Comparison of ENCODE assay signal across 12 mouse cellular contexts in genomic region chr16:57438288-57438685, GRCm38 (mm10).
DNase-seq lines count a peak whose midpoint lies in the region; ATAC-seq lines count a peak whose summit lies in the region.
"Had no signal": no experiment of that assay in that cellular context is flagged by ENCODE, and none has a peak within 500 bp of the region (broad histone marks: within the 10 kb centered on the region; RNA-seq: fewer than 3 reads in every experiment).

No protein-coding gene starts in this region.

- no peaks in the 10 kb centered on the region for H3K36me3 ChIP-seq in forebrain, embryonic 13.5 days (ENCODE audit: poor library complexity, severe bottlenecking)
- H3K36me3 ChIP-seq in forebrain, embryonic 10.5 days (replicated peaks): no peaks in the 10 kb centered on the region
- H3K36me3 ChIP-seq in midbrain, embryonic 13.5 days: no peaks in the 10 kb centered on the region
- no peaks in the 10 kb centered on the region for H3K36me3 ChIP-seq in midbrain, embryonic 16.5 days (ENCODE audit: control insufficient read depth, insufficient read depth, low read length)
- H3K36me3 ChIP-seq in intestine, embryonic 15.5 days: no peaks in the 10 kb centered on the region
- no peaks in the 10 kb centered on the region for H3K36me3 ChIP-seq in stomach, embryonic 14.5 days (ENCODE audit: control insufficient read depth, insufficient read depth, low read length)

- H3K9me3 ChIP-seq in forebrain, embryonic 13.5 days (replicated peaks): no peaks in the 10 kb centered on the region
- H3K9me3 ChIP-seq in forebrain, embryonic 10.5 days: no peaks in the 10 kb centered on the region
- H3K9me3 ChIP-seq in midbrain, embryonic 13.5 days: no peaks in the 10 kb centered on the region
- no peaks in the 10 kb centered on the region for H3K9me3 ChIP-seq in midbrain, embryonic 16.5 days (replicated peaks; ENCODE audit: control insufficient read depth, low read length, poor library complexity, severe bottlenecking)
- H3K9me3 ChIP-seq in intestine, embryonic 15.5 days: no peaks in the 10 kb centered on the region
- no peaks in the 10 kb centered on the region for H3K9me3 ChIP-seq in stomach, embryonic 14.5 days (ENCODE audit: control insufficient read depth, low read depth, low read length)

- ATAC-seq in forebrain, embryonic 13.5 days: peak; percentile 64
- ATAC-seq in midbrain, embryonic 13.5 days: peak; percentile 62; the same call in 1 of the 2 replicates
- no peak for ATAC-seq in midbrain, embryonic 16.5 days
- 0 out of 2 replicates have a peak, but pooled peaks have one; percentile 50 for ATAC-seq in intestine, embryonic 15.5 days
- ATAC-seq in stomach, embryonic 14.5 days (ENCODE audit: insufficient number of reproducible peaks, insufficient read depth, low FRiP score, low read depth): no peak

- H3K4me3 ChIP-seq in forebrain, embryonic 13.5 days: no peak overlapping the region
- no peak overlapping the region for H3K4me3 ChIP-seq in forebrain, embryonic 10.5 days
- H3K4me3 ChIP-seq in midbrain, embryonic 13.5 days (replicated peaks): no peak overlapping the region
- no peak overlapping the region for H3K4me3 ChIP-seq in midbrain, embryonic 16.5 days (ENCODE audit: low read depth, low read length)
- H3K4me3 ChIP-seq in intestine, embryonic 15.5 days (replicated peaks): no peak overlapping the region
- H3K4me3 ChIP-seq in stomach, embryonic 14.5 days (ENCODE audit: low read depth, low read length): no peak overlapping the region

- no peak for DNase-seq in forebrain, embryonic 10.5 days (ENCODE audit: extremely low spot score, low spot score)
- DNase-seq in kidney, postnatal 10 days: no peak
- no peak for DNase-seq in cerebellum, adult 9-11 months
- DNase-seq: B cell, adult 2 months; gastrocnemius, postnatal 25 days; right cerebral cortex, postnatal 25 days; thymus, adult 18-20 months had no signal

- H3K4me2 ChIP-seq in forebrain, embryonic 13.5 days: no peak overlapping the region
- no peak overlapping the region for H3K4me2 ChIP-seq in midbrain, embryonic 13.5 days (replicated peaks)
- H3K4me2 ChIP-seq in midbrain, embryonic 16.5 days (ENCODE audit: low read length): no peak overlapping the region
- no peak overlapping the region for H3K4me2 ChIP-seq in intestine, embryonic 15.5 days (replicated peaks)
- no peak overlapping the region for H3K4me2 ChIP-seq in stomach, embryonic 14.5 days (replicated peaks; ENCODE audit: low read depth, low read length)

- H3K27ac ChIP-seq in forebrain, embryonic 13.5 days: peak overlapping the region; percentile 59
- no peak overlapping the region for H3K27ac ChIP-seq in forebrain, embryonic 10.5 days
- H3K27ac ChIP-seq in midbrain, embryonic 13.5 days: no peak overlapping the region
- H3K27ac ChIP-seq in midbrain, embryonic 16.5 days (ENCODE audit: low read length): no peak overlapping the region
- H3K27ac ChIP-seq in intestine, embryonic 15.5 days: peak overlapping the region; percentile 41; the same call in 1 of the 2 replicates
- peak overlapping the region; percentile 55 for H3K27ac ChIP-seq in stomach, embryonic 14.5 days (ENCODE audit: low read length)

- H3K9ac ChIP-seq in forebrain, embryonic 13.5 days: no peak overlapping the region
- H3K9ac ChIP-seq in midbrain, embryonic 13.5 days (replicated peaks): no peak overlapping the region
- H3K9ac ChIP-seq in midbrain, embryonic 16.5 days (ENCODE audit: low read depth, low read length): no peak overlapping the region
- H3K9ac ChIP-seq in intestine, embryonic 15.5 days: no peak overlapping the region
- no peak overlapping the region for H3K9ac ChIP-seq in stomach, embryonic 14.5 days (replicated peaks; ENCODE audit: low read depth, low read length)

- H3K4me1 ChIP-seq in forebrain, embryonic 13.5 days: peaks cover 18% of the 10 kb centered on the region
- H3K4me1 ChIP-seq in forebrain, embryonic 10.5 days: peaks cover 16% of the 10 kb centered on the region
- no peaks in the 10 kb centered on the region for H3K4me1 ChIP-seq in midbrain, embryonic 13.5 days (replicated peaks)
- H3K4me1 ChIP-seq in midbrain, embryonic 16.5 days (ENCODE audit: control insufficient read depth, insufficient read depth, low read length): no peaks in the 10 kb centered on the region
- H3K4me1 ChIP-seq in intestine, embryonic 15.5 days (replicated peaks): peaks cover 7% of the 10 kb centered on the region; the same call in 1 of the 2 replicates
- peaks cover 8% of the 10 kb centered on the region for H3K4me1 ChIP-seq in stomach, embryonic 14.5 days (ENCODE audit: control insufficient read depth, insufficient read depth, low read length)

- no peaks in the 10 kb centered on the region for H3K27me3 ChIP-seq in forebrain, embryonic 13.5 days
- H3K27me3 ChIP-seq in forebrain, embryonic 10.5 days (ENCODE audit: poor library complexity, severe bottlenecking): no peaks in the 10 kb centered on the region
- no peaks in the 10 kb centered on the region for H3K27me3 ChIP-seq in midbrain, embryonic 13.5 days
- no peaks in the 10 kb centered on the region for H3K27me3 ChIP-seq in midbrain, embryonic 16.5 days (ENCODE audit: control insufficient read depth, insufficient read depth, low read depth, low read length)
- H3K27me3 ChIP-seq in intestine, embryonic 15.5 days (replicated peaks): no peaks in the 10 kb centered on the region
- H3K27me3 ChIP-seq in stomach, embryonic 14.5 days (ENCODE audit: control insufficient read depth, insufficient read depth, low read length): no peaks in the 10 kb centered on the region

- 48% methylated on average over 5 of the region's 5 CpGs for WGBS in forebrain, embryonic 13.5 days
- WGBS in forebrain, embryonic 10.5 days: 87% methylated on average over 5 of the region's 5 CpGs
- 86% methylated on average over 5 of the region's 5 CpGs for WGBS in midbrain, embryonic 13.5 days
- 74% methylated on average over 5 of the region's 5 CpGs for whole genome bisulfite sequencing in midbrain, embryonic 16.5 days
- WGBS in intestine, embryonic 15.5 days: 57% methylated on average over 5 of the region's 5 CpGs
- 44% methylated on average over 5 of the region's 5 CpGs for WGBS in stomach, embryonic 14.5 days

Comparison
In these comparisons a context has a peak if more than half of its experiments do, and no peak if none do; other contexts are left out.
1. ATAC-seq: peak in forebrain, embryonic 13.5 days (single experiment), midbrain, embryonic 13.5 days (single experiment) and intestine, embryonic 15.5 days (single experiment); none in midbrain, embryonic 16.5 days (single experiment) and stomach, embryonic 14.5 days (single experiment).
2. H3K27ac ChIP-seq: peak in forebrain, embryonic 13.5 days (single experiment), intestine, embryonic 15.5 days (single experiment) and stomach, embryonic 14.5 days (single experiment); none in forebrain, embryonic 10.5 days (single experiment), midbrain, embryonic 13.5 days (single experiment) and midbrain, embryonic 16.5 days (single experiment).